22 mouse cellular contexts compared by ENCODE assay signal in genomic region chr17:13924588-13924987, GRCm38 (mm10). TPM values are rescaled to one million over a fixed set of nuclear protein-coding genes. Genes with fewer than 3 reads are reported as not detected.
"Had no signal": no experiment of that assay in that cellular context is flagged by ENCODE, and none has a peak within 500 bp of the region (broad histone marks: within the 10 kb centered on the region; RNA-seq: fewer than 3 reads in every experiment).

No protein-coding gene starts in this region.

- H3K36me3 ChIP-seq: limb, embryonic 12.5 days; midbrain, embryonic 12.5 days; stomach, embryonic 15.5 days had no signal

- H3K4me3 ChIP-seq: limb, embryonic 12.5 days; midbrain, embryonic 12.5 days; stomach, embryonic 15.5 days had no signal

- DNase-seq: kidney, adult 9 months; kidney, postnatal 36 days; layer of hippocampus, adult 9-11 months; layer of hippocampus, postnatal 36 days; liver, postnatal 0 days; right cerebral cortex, postnatal 14 days; thymus, adult 2 months; thymus, postnatal 25 days had no signal

- H3K9ac ChIP-seq: limb, embryonic 12.5 days; liver, postnatal 0 days; midbrain, embryonic 12.5 days; stomach, embryonic 15.5 days had no signal

- H3K27ac ChIP-seq: kidney, postnatal 0 days; limb, embryonic 12.5 days; midbrain, embryonic 12.5 days; stomach, embryonic 15.5 days had no signal

- H3K9me3 ChIP-seq: limb, embryonic 12.5 days; midbrain, embryonic 12.5 days; stomach, embryonic 15.5 days had no signal

- H3K4me2 ChIP-seq: limb, embryonic 12.5 days; midbrain, embryonic 12.5 days; stomach, embryonic 15.5 days had no signal

- H3K27me3 ChIP-seq: limb, embryonic 12.5 days; midbrain, embryonic 12.5 days; stomach, embryonic 15.5 days had no signal

- H3K4me1 ChIP-seq: midbrain, embryonic 12.5 days; stomach, embryonic 15.5 days had no signal

- ATAC-seq: liver, postnatal 0 days had no signal

RNA-seq across cellular contexts. Expression of gene Gm7168, which starts 23.6 kb away (rescaled TPM):
- total RNA-seq: layer of hippocampus, adult 18-20 months; layer of hippocampus, postnatal 36 days; left cerebral cortex, adult 8-10 months; left cerebral cortex, postnatal 36 days; liver, adult 2 months; megakaryocyte-erythroid progenitor cell, adult 5-6 weeks had no signal
- polyA plus RNA-seq: kidney, postnatal 0 days; limb, embryonic 12.5 days; liver, adult 2 months; liver, postnatal 0 days; lung, embryonic 16.5 days; midbrain, embryonic 12.5 days; midbrain, postnatal 0 days; neural tube, embryonic 14.5 days; spleen, adult 2 months; stomach, embryonic 15.5 days; thymus, adult 2 months; urinary bladder, adult 2 months had no signal
